Mouse (Mus musculus) stomach, embryonic 15.5 days (tissue): Measurements from ENCODE around the gene Zdhhc14. TPM values are rescaled to one million over a fixed set of nuclear protein-coding genes. Genes with fewer than 3 reads are reported as not detected.
A peak's percentile ranks its signal among the peaks of the same experiment; 100 is the strongest.

ENCODE experiments used
- ATAC-seq: fragments of 200-750 bp; cut with Nextera tagmentation; 2 replicates; pipeline ENCODE4 v1.8.0; 2017; ENCODE audit warnings: low read depth, moderate number of reproducible peaks, moderate TSS enrichment; ENCODE audit not compliant: insufficient read depth, low FRiP score
- H3K27ac ChIP-seq: fragments of 300-500 bp; sonication (generic); 2 replicates; pipeline ENCODE4 v1.5.1; 2015; ENCODE audit warnings: mild to moderate bottlenecking, inconsistent platforms
- H3K27me3 ChIP-seq: fragments of 300-500 bp; sonication (generic); replicated peaks from 2 replicates; pipeline ENCODE4 v1.6.1; 2015; ENCODE audit warnings: inconsistent platforms
- H3K36me3 ChIP-seq: fragments of 300-500 bp; sonication (generic); 2 replicates; pipeline ENCODE4 v1.6.1; 2015; ENCODE audit warnings: inconsistent platforms
- H3K4me1 ChIP-seq: fragments of 300-500 bp; sonication (generic); 2 replicates; pipeline ENCODE4 v1.6.1; 2015; ENCODE audit warnings: inconsistent platforms
- H3K4me2 ChIP-seq: fragments of 300-500 bp; sonication (generic); 2 replicates; pipeline ENCODE4 v1.6.1; 2015; ENCODE audit warnings: mild to moderate bottlenecking, inconsistent platforms
- H3K4me3 ChIP-seq: fragments of 300-500 bp; sonication (generic); replicated peaks from 2 replicates; pipeline ENCODE4 v1.5.1; 2015; ENCODE audit warnings: inconsistent platforms
- H3K9ac ChIP-seq: fragments of 300-500 bp; sonication (generic); 2 replicates; pipeline ENCODE4 v1.6.1; 2015; ENCODE audit warnings: inconsistent platforms
- H3K9me3 ChIP-seq: fragments of 300-500 bp; sonication (generic); 2 replicates; pipeline ENCODE4 v1.6.1; 2016; ENCODE audit warnings: inconsistent platforms
- WGBS: fragments of 180-500 bp; shearing (Covaris S2); methylation state at CpG from one replicate; pipeline ENCODE4 v1.1.7; 2015; 5-methylcytosine and 5-hydroxymethylcytosine counted together
- polyA plus RNA-seq: library from polyadenylated mRNA; unstranded; fragments of >200 nt; fragmentation: Nextera tagmentation; extraction: Ambion mirVana; gene quantifications from 2 replicates; pipeline ENCODE4 v1.2.1, GENCODE M21; 2015

Zdhhc14 gene
- polyA plus RNA-seq, 1 experiment from 2014 or later: 4.2 TPM

GRCm38 (mm10) chr17:5780213-5780975 lies 288.0 kb downstream of the Zdhhc14 start:
- H3K4me1 ChIP-seq: no peaks in the 10 kb centered on the region
- H3K9me3 ChIP-seq: no peaks in the 10 kb centered on the region
- no peak overlapping the region for H3K27ac ChIP-seq
- no peak overlapping the region for H3K4me3 ChIP-seq
- H3K27me3 ChIP-seq: no peaks in the 10 kb centered on the region
- 77% methylated on average over 5 of the region's 5 CpGs for WGBS
- no peak overlapping the region for H3K4me2 ChIP-seq
- H3K9ac ChIP-seq: no peak overlapping the region
- no peaks in the 10 kb centered on the region for H3K36me3 ChIP-seq
- ATAC-seq: no peak

- 54% methylated on average over 2 of the region's 2 CpGs for WGBS
- Histone ChIP-seq H3K4me3 (no peak overlapping the region), H3K4me1 (no peaks in the 10 kb centered on the region), H3K9me3 (no peaks in the 10 kb centered on the region), H3K27ac (no peak overlapping the region), H3K36me3 (no peaks in the 10 kb centered on the region), H3K4me2 (no peak overlapping the region), H3K9ac (no peak overlapping the region), H3K27me3 (no peaks in the 10 kb centered on the region)
- ATAC-seq: no peak
Measured at GRCm38 (mm10) chr17:5785238-5785637, 292.9 kb downstream of the Zdhhc14 start.

- no peak overlapping the region for H3K4me3 ChIP-seq
- no peaks in the 10 kb centered on the region for H3K9me3 ChIP-seq
- H3K27ac ChIP-seq: no peak overlapping the region
- H3K27me3 ChIP-seq: no peaks in the 10 kb centered on the region
- H3K36me3 ChIP-seq: no peaks in the 10 kb centered on the region
- WGBS: 84% methylated on average over 12 of the region's 12 CpGs
- no peak overlapping the region for H3K4me2 ChIP-seq
- H3K4me1 ChIP-seq: no peaks in the 10 kb centered on the region
- no peak overlapping the region for H3K9ac ChIP-seq
- no peak for ATAC-seq
Measured at GRCm38 (mm10) chr17:5792164-5792791, 299.9 kb downstream of the Zdhhc14 start.

GRCm38 (mm10) chr17:5793593-5793992 lies 301.2 kb downstream of the Zdhhc14 start:
- no peak overlapping the region for H3K9ac ChIP-seq
- H3K36me3 ChIP-seq: no peaks in the 10 kb centered on the region
- H3K27me3 ChIP-seq: no peaks in the 10 kb centered on the region
- ATAC-seq: no peak
- no peaks in the 10 kb centered on the region for H3K9me3 ChIP-seq
- H3K4me2 ChIP-seq: no peak overlapping the region
- no peak overlapping the region for H3K4me3 ChIP-seq
- WGBS: 69% methylated on average over 4 of the region's 4 CpGs
- no peak overlapping the region for H3K27ac ChIP-seq
- H3K4me1 ChIP-seq: no peaks in the 10 kb centered on the region

GRCm38 (mm10) chr17:5794276-5794675 lies 301.9 kb downstream of the Zdhhc14 start:
- no peak for ATAC-seq
- Histone ChIP-seq H3K4me1 (no peaks in the 10 kb centered on the region), H3K27ac (no peak overlapping the region)

GRCm38 (mm10) chr17:5795369-5795768 lies 303.0 kb downstream of the Zdhhc14 start:
- no peak overlapping the region for H3K4me2 ChIP-seq
- no peaks in the 10 kb centered on the region for H3K4me1 ChIP-seq
- H3K9ac ChIP-seq: no peak overlapping the region
- no peaks in the 10 kb centered on the region for H3K27me3 ChIP-seq
- H3K36me3 ChIP-seq: no peaks in the 10 kb centered on the region
- 67% methylated on average over 5 of the region's 5 CpGs for WGBS
- H3K27ac ChIP-seq: no peak overlapping the region
- no peaks in the 10 kb centered on the region for H3K9me3 ChIP-seq
- ATAC-seq: no peak
- H3K4me3 ChIP-seq: no peak overlapping the region

More at GRCm38 (mm10) chr17:5794276-5794675, 301.9 kb downstream of the Zdhhc14 start:
- H3K36me3 ChIP-seq: no peaks in the 10 kb centered on the region
- H3K9me3 ChIP-seq: no peaks in the 10 kb centered on the region
- H3K9ac ChIP-seq: no peak overlapping the region
- no peaks in the 10 kb centered on the region for H3K27me3 ChIP-seq
- 65% methylated on average over 5 of the region's 5 CpGs for WGBS
- no peak overlapping the region for H3K4me3 ChIP-seq
- no peak overlapping the region for H3K4me2 ChIP-seq

GRCm38 (mm10) chr17:5795878-5796277 lies 303.5 kb downstream of the Zdhhc14 start:
- Histone ChIP-seq H3K27ac (no peak overlapping the region), H3K4me3 (no peak overlapping the region), H3K36me3 (no peaks in the 10 kb centered on the region), H3K27me3 (no peaks in the 10 kb centered on the region), H3K9me3 (no peaks in the 10 kb centered on the region), H3K4me1 (peaks cover 1% of the 10 kb centered on the region; the same call in 1 of the 2 replicates), H3K9ac (no peak overlapping the region), H3K4me2 (no peak overlapping the region)
- 3% methylated on average over 5 of the region's 5 CpGs for WGBS
- ATAC-seq: peak; percentile 69; the same call in 1 of the 2 replicates

GRCm38 (mm10) chr17:5797124-5797760 lies 304.9 kb downstream of the Zdhhc14 start:
- 67% methylated on average over 5 of the region's 5 CpGs for WGBS

GRCm38 (mm10) chr17:5798221-5798801 lies 306.0 kb downstream of the Zdhhc14 start:
- Histone ChIP-seq H3K4me2 (no peak overlapping the region), H3K9me3 (no peaks in the 10 kb centered on the region), H3K4me1 (peaks cover 5% of the 10 kb centered on the region; the same call in 1 of the 2 replicates), H3K9ac (no peak overlapping the region), H3K4me3 (no peak overlapping the region), H3K27me3 (no peaks in the 10 kb centered on the region), H3K36me3 (no peaks in the 10 kb centered on the region), H3K27ac (no peak overlapping the region)
- WGBS: 50% methylated on average over 13 of the region's 13 CpGs
- peak; percentile 72 for ATAC-seq

More at GRCm38 (mm10) chr17:5797124-5797760, 304.9 kb downstream of the Zdhhc14 start:
- no peak for ATAC-seq
- Histone ChIP-seq H3K4me2 (no peak overlapping the region), H3K9me3 (no peaks in the 10 kb centered on the region), H3K36me3 (no peaks in the 10 kb centered on the region), H3K27ac (no peak overlapping the region), H3K4me3 (no peak overlapping the region), H3K9ac (no peak overlapping the region), H3K27me3 (no peaks in the 10 kb centered on the region), H3K4me1 (peaks cover 5% of the 10 kb centered on the region; the same call in 1 of the 2 replicates)

GRCm38 (mm10) chr17:5798900-5799299 lies 306.5 kb downstream of the Zdhhc14 start:
- Histone ChIP-seq H3K27me3 (no peaks in the 10 kb centered on the region), H3K9me3 (no peaks in the 10 kb centered on the region), H3K4me2 (no peak overlapping the region), H3K4me3 (no peak overlapping the region), H3K36me3 (no peaks in the 10 kb centered on the region), H3K27ac (no peak overlapping the region), H3K9ac (no peak overlapping the region), H3K4me1 (peaks cover 6% of the 10 kb centered on the region; the same call in 1 of the 2 replicates)
- ATAC-seq: no peak
- 65% methylated on average over 5 of the region's 5 CpGs for WGBS

- Histone ChIP-seq H3K27ac (no peak overlapping the region), H3K27me3 (no peaks in the 10 kb centered on the region), H3K4me2 (no peak overlapping the region), H3K4me3 (no peak overlapping the region), H3K4me1 (peaks cover 12% of the 10 kb centered on the region; the same call in 1 of the 2 replicates), H3K36me3 (no peaks in the 10 kb centered on the region), H3K9ac (no peak overlapping the region), H3K9me3 (no peaks in the 10 kb centered on the region)
- no peak for ATAC-seq
- WGBS: 80% methylated on average over 17 of the region's 17 CpGs
Measured at GRCm38 (mm10) chr17:5799396-5800021, 307.2 kb downstream of the Zdhhc14 start.
